Mouse (Mus musculus) gastrocnemius, postnatal 36 days (tissue): Measurements from ENCODE around the gene Nr3c2. TPM values are rescaled to one million over a fixed set of nuclear protein-coding genes. Genes with fewer than 3 reads are reported as not detected.
A peak's percentile ranks its signal among the peaks of the same experiment; 100 is the strongest.

Experiments used
- DNase-seq, 2 experiments: peaks; one replicate each; pipeline ENCODE4 v3.0.0; 2022
- intact Hi-C: fragments of 180-260 bp; cut with DNase I; formaldehyde crosslinking; loops from one replicate; pipeline ENCODE4 v1.15.1; 2025
- total RNA-seq, 2 experiments: library from RNA; stranded (reverse); gene quantifications; 2 replicates each; pipeline ENCODE4 v1.2.3; 2021

The Nr3c2 gene
- total RNA-seq, 2 experiments from 2014 or later, result 6.1 to 7.6 TPM

GRCm38 (mm10) chr8:77046731-77047130 is 147.5 kb downstream of the Nr3c2 start:
- intact Hi-C loops, result no loop called here
- DNase-seq, result no peak

DNA sequence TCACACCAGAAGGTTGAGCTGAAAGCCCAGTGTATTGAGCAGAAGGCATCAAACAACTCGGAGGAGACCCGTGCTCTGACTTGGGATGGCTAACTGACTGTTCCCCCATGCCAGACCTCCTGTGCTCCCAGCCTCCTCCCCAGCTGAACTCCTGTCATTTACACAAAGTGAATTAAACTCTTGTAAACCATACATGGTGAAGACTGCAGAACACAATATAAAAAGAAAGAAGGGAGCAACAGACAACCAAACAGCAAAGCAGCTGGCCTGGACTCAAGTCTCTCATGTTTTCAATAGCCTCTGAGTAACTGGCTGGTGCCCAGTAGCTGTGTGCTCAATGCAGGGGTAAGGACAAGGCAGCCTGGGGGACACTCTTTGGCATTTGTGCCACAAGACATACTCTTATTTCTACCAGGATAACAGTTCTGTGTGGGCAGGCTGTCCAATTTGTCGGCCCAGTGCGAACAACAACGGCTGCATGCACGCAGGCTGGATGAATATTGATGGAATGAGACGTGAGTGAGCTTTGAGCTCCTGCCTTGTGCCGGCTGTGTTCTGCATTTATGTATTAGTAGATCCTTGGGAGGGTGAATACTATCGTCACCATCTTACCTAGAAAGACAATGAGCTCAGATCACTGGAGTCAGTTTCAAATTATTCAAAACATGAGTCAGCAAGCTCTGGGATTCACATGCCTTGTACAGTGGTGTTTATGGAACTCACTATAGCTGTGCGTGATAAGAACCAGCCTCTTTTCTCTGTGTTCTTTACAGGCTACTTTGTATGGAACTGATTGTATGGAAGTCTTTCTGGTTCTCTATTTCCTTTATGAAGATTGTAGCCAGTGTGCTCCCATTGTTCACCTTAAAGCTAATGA is 152.4 kb downstream of the Nr3c2 start:
- intact Hi-C loops, result no loop called here
- no peak for DNase-seq

- intact Hi-C loops, result no loop called here
- DNase-seq, result no peak
These were observed 156.3 kb downstream of the Nr3c2 start for GRCm38 (mm10) chr8:77055492-77056021.

DNA sequence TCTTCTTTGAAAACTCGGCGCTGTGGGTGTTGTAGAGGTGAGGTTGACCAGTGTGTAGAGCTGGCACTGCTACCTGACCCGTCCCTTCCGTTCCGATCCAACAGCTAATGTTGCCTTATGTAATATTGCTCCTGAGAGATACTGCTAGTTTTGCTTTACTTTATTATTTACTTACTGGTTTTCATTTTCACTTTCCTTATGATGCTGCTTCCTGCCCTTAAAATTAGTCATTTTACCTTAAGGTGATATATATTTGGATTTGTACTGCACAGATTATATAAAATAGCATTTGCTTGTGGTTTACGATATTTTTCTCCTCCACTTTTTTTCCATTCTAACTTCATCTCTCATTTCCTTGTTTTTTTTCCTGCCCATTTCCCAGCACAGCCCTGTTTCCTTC is 157.6 kb downstream of the Nr3c2 start:
- intact Hi-C loops, result no loop called here
- DNase-seq, result no peak

GRCm38 (mm10) chr8:77082687-77083086 is 183.4 kb downstream of the Nr3c2 start:
- intact Hi-C loops, result no loop called here
- no peak for DNase-seq

- intact Hi-C loops, result no loop called here
- DNase-seq, result no peak
These were observed 186.8 kb downstream of the Nr3c2 start for GRCm38 (mm10) chr8:77086036-77086435.

- DNase-seq, result no peak
- intact Hi-C loops, result no loop called here
These were observed 197.5 kb downstream of the Nr3c2 start for GRCm38 (mm10) chr8:77096721-77097120.

GRCm38 (mm10) chr8:77098101-77098500 is 198.9 kb downstream of the Nr3c2 start:
- DNase-seq, result no peak

DNA sequence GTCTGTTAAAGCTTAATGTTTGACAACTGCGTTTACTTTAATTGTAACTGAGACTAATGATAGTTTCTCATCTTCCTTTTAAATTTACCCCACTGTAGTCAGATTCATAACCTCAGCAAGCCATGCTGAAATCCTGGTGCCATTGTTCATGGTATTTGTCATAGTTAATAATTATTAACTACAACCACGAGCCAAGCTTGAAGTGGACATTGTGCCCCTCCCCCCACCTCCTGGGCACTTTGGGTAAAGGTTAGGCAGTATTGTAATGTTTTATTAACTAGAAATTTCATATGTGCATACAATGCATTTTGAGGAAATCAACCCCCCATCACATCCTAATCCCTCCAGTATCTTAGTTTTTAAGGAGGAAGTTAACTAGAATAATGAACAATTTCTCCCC is 201.1 kb downstream of the Nr3c2 start:
- intact Hi-C loops, result no loop called here

More at GRCm38 (mm10) chr8:77098101-77098500, 198.9 kb downstream of the Nr3c2 start:
- intact Hi-C loops, result no loop called here

GRCm38 (mm10) chr8:77102879-77103278 is 203.6 kb downstream of the Nr3c2 start:
- intact Hi-C loops, result no loop called here
- no peak for DNase-seq

More for the DNA sequence above, 201.1 kb downstream of the Nr3c2 start:
- DNase-seq, result no peak

DNA sequence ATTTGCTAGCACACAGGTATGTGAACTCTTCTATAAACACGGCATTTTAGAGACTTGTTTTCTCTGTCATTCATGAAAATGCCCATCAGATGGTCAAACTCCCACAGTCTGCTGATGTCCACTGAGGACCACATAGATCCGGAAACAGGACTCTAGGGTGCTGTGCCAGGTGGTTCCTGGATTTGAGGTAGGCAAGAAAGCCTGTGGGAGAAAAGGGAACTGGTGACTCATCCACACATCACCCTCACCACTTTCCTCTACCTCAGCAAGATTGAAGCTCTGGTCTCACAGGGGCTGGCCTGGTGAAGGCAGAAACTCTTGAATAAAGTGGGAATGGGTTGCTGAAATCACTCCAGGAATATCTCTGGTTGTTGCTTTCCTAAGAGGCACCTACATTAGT is 213.5 kb downstream of the Nr3c2 start:
- DNase-seq, result no peak
- intact Hi-C loops, result no loop called here

GRCm38 (mm10) chr8:77114769-77115168 is 215.5 kb downstream of the Nr3c2 start:
- intact Hi-C loops, result no loop called here

GRCm38 (mm10) chr8:77116419-77117079 is 217.3 kb downstream of the Nr3c2 start:
- no peak for DNase-seq
- intact Hi-C loops, result no loop called here

More at GRCm38 (mm10) chr8:77114769-77115168, 215.5 kb downstream of the Nr3c2 start:
- no peak for DNase-seq

GRCm38 (mm10) chr8:77120810-77121570 is 221.7 kb downstream of the Nr3c2 start:
- intact Hi-C loops, result no loop called here
- DNase-seq, result no peak

DNA sequence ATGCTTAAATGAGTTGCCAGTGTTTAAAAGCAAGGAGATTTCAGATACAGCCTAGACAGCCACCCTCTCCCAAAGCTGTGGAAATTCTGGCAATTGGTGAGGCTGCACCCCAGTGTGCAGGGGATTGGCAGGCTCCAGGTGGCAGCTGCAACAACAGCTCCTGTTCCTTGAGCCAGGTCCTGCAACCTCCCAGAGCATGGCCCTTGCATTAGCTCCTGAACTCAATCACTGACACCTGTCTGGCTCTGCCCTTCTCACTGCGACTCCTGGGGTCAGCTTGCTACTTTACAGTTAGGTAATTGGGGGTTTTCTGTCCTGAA is 222.3 kb downstream of the Nr3c2 start:
- no peak for DNase-seq

DNA sequence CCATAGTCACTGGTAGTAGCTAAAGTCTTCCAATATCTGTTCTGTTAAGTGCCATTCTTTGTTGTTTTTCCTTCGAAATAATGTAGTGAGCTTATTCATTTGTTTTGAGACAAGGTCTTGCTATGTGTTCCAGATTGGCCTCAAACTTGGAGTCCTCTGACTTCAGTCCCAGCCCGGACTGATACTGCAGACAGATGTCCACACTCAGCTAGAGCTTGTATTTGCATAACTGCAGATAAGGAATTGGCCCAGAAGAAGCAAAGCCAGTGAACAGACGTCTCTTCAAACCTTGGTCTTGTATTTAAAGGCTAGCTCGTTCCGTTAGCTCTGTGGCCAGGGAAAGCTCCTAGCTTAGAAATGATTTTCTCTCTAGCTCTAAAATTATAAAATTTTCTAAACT is 223.1 kb downstream of the Nr3c2 start:
- DNase-seq, result no peak
- intact Hi-C loops, result no loop called here

More for the DNA sequence above, 222.3 kb downstream of the Nr3c2 start:
- intact Hi-C loops, result no loop called here

DNA sequence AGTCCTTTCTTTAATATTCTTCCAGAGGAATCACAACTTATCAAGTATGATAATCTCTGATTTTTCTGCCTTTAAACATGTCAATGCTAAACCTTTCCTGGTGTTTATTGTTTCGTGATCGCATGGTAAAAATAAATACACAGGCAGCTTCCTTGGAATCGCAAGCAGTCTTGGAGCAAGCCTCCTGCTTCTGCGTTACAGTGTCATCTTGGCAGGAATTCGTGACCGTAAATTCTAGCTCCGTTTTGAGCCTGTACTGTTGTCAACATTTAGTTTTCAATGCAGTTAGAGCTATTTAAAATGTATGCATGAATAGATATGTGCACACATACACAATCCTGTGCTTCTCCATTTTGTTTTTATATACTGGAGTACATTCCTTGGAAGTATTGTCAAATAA is 226.5 kb downstream of the Nr3c2 start:
- intact Hi-C loops, result no loop called here
- no peak for DNase-seq

- DNase-seq, result no peak
- intact Hi-C loops, result no loop called here
These were observed 228.8 kb downstream of the Nr3c2 start for GRCm38 (mm10) chr8:77128006-77128405.

DNA sequence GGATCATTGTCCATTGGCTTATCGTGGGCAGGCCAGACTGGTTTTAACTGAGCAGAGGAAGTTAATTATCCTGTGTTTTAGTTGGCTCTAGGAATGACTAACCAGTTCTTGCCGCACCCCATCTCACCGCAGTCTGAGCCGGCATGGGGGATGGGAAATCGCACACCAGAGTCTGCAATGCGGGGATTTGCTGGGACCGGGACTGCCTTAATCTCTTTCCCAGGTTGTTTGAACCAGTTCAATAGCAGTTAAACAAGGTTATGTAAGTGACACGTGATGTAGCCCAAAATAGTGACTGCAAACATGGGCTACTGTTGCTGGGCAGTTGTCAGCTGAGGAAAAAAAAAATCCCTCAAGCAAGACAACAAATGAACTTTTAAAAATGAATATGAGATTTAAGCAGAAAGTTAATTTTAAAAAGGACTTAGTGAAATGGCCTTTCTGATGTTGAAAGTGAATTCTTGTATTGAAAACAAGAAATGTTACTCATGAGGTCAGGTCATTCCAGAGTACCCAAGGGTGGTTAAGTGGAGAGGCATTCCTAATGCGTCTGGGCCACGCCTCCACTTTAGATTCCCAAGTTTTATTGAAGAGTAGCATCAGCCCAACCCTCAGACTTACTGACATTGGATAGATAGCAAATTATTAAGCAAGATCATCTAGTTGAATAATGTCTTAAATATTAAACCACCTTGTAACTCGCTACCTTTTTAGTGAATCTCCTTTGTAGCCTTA is 233.8 kb downstream of the Nr3c2 start:
- peak; percentile 55 to 60 for DNase-seq
- intact Hi-C loops, result no loop called here

GRCm38 (mm10) chr8:77133797-77134385 is 234.6 kb downstream of the Nr3c2 start:
- DNase-seq, result no peak
- intact Hi-C loops, result no loop called here
